Mouse (Mus musculus) layer of hippocampus, postnatal 10 days (tissue): ENCODE results near the gene Svs3b. TPM values are rescaled to one million over a fixed set of nuclear protein-coding genes. Genes with fewer than 3 reads are reported as not detected.
A peak's percentile ranks its signal among the peaks of the same experiment; 100 is the strongest.
"Not testable (repeated sequence)": the region's sequence is repeated elsewhere in the genome, so short reads cannot be mapped to it uniquely, and the experiment has no call there.

Experiments
- DNase-seq, 2 experiments: peaks; one replicate each; pipeline ENCODE4 v3.0.0; 2021; ENCODE audit warnings: low spot score in 2 of 2
- long read RNA-seq: library from polyadenylated mRNA; stranded (forward); transcript quantifications from one replicate; pipeline ENCODE4 v2.0.0, GENCODE M21; 2023
- total RNA-seq, 2 experiments: library from RNA; stranded (reverse); gene quantifications; 2 replicates each; pipeline ENCODE4 v1.2.3; 2021

Gene Svs3b
- not detected for total RNA-seq
- long read RNA-seq: 0 reads

DNA sequence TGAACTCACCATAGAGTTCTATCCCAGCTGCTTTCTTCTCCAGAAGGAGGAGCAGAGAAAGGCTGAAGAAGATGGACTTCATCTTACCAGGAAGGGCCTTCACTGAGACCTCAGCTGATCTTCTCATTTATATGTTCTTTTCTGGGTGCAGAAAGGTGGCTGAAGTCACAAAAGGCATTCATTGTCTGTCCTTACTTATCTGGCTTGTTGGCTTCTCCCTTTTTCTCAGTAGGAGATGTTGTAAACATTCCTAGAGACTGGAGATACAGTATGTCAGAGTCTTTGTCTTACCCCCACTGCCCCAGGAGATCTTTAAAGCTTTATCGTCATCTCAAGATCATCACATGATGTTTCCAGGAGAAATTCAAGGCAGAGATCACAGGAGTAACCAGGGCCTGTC, at the start of gene Svs3b:
Svs3b (minus strand) TSS at position 101 of the 400 bp plus-strand sequence.
- DNase-seq: not testable (repeated sequence)

DNA sequence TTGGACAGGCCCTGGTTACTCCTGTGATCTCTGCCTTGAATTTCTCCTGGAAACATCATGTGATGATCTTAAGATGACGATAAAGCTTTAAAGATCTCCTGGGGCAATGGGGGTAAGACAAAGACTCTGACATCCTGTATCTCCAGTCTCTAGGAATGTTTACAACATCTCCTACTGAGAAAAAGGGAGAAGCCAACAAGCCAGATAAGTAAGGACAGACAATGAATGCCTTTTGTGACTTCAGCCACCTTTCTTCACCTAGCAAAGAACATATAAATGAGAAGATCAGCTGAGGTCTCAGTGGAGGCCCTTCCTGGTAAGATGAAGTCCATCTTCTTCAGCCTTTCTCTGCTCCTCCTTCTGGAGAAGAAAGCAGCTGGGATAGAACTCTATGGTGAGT, 32.5 kb upstream of the Svs3b start, which contains the start of gene Svs3a:
Svs3a (plus strand) TSS at position 301 of the 400 bp plus-strand sequence.
- DNase-seq: not testable (repeated sequence)

DNA sequence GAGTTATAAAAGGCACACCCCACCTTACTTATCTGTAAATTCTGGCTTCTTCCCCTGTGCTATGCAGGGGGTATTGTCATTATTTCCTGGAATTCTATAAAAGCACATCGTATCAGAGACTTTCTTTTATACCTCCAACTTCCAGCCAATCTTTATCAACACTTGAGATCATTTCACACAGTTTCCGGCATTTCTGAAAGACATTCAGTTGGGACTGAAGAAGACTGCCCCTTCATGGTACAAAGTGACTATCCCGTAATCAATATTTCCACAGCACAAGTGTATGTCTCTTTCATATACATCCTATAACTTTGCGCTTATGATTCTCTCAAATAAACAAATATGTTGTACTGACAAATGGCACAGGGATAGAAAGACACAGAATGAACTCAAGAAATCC, 21.9 kb upstream of the Svs3b start, which contains the start of gene Svs4:
Svs4 (minus strand) TSS at position 101 of the 400 bp plus-strand sequence.
- no peak for DNase-seq

DNA sequence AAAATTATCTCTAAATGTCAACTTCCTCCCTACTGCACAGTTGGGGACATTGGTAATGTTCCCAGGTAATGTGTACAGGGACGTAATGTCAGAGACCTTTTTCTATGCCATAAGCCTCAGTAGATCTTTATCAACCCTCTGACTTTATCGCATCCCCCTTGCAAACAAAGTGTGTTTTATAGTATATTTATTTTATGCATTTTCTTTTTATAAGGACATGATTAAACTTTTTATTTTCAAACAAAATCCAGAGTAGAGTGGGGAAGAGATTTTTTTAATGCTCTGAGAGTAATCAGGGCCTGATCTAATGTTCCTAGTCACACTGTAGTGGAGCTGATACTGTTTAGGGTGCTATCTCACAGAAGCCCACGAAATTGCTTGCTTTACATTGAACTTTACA, 18.1 kb downstream of the Svs3b start, which contains the start of gene Svs2:
Svs2 (minus strand) TSS at position 101 of the 400 bp plus-strand sequence.
- no peak for DNase-seq

DNA sequence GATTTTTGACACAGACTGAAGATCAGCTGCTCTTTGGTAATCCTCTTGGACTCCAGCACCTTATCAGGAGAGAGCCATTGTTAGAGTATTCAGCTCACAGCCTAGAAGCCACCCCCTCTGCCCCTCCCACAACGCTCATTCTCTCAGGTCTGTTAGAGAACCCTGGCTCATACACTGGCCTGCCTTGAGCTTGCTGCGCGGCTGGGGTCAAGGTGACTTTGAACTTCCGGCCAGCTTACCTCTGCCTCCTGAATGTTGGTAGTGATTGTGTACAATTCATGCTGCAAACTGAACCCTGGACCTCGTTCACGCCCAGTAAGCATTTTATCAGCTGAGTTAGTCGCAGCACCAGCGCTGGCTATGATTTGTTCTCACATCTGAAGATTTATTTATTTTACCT, 23.8 kb downstream of the Svs3b start:
- DNase-seq: no peak

DNA sequence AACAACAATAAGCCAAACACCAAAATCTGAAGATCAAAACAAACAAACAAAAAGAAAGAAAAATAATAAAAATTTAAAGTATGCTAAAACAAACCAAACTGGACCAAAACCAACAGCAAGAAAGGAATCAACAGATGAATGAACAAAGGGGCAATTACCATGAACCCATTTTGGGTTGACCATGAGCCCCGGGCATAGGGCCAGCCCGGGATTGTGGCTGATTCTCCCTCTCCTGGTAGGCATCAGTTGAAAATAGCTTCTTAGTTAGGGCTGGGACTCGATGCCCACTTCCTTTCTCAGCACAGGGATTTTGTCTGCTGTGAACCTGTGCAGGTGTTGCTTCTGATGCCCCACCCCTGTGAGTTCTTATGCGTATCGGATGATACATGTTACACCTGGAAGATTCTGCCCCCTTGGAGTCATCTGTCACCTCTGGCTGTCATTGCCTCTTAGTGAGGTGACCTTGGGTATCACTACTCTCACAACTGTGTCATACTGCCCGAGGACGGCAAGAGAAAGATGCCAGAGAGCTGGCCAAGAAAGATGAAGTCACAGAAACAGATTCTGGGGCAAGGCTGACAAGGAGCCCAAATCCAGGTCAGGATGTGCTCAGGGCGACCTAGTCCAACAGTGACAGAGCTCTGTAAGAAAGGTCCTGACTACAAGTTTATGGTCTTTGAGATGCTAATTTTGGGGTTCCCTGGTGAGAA, 27.9 kb downstream of the Svs3b start:
- no peak for DNase-seq

DNA sequence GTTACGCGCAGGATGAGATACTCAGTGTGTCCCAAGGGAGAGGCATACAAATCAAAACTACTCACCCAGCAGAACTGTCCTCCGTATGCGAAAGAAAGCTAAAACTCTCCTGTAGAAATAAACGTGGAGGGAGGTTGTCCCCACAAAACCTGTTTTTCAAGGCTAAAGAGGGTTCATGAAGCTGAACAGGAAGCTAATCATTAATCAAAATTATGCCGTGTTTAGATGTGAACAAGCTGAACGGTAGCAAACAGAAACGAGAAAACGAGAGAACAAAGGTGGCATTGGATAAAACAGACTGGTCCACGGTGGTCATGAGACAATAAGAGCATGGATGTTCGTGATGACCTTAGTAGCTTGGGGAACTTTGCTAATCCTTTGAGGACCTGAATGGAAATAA, 34.9 kb downstream of the Svs3b start, which contains the start of gene Wfdc15b:
Wfdc15b (minus strand) TSS at position 139 of the 400 bp plus-strand sequence.
- DNase-seq: no peak

DNA sequence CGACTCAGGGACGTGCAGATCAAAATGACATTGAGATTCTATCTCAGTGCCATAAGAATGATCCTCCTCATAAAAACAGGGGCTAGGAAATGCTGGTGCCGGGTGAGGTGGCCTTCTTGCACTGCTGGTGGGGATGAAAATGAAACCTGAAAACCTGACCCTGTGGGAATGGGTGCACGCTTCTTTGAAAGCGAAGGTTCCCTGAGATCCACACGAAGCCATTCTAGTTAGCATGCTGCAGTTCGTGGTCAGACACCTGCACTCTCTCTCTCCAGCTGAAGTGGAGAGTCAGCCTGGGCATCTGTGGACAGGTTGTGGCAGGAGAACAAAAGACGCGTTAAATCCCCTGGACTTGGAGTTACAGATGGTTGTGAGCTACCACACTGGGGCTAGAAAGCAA, 37.1 kb downstream of the Svs3b start:
- no peak for DNase-seq

DNA sequence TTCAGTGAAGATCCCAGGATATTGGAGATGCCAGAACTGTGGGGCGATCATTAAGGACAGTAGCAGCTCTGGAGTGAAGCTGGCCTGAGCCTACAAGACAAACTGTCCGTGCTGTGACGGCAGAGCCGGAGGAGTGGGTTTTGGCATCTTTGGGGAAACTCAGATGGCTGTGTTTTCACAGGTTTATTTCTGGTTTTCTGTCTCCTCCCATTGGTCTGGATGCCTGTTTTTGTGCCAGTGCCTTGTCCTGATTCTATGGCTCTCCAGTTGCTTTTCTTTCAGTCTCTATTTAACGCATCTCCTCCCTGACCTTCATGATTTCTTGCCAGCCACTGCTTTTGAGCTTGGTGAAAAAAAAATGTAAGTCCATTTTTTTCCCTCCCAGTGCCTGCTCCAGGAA, 43.7 kb downstream of the Svs3b start:
- peak in 1 of 2 experiments; percentile 12 for DNase-seq

DNA sequence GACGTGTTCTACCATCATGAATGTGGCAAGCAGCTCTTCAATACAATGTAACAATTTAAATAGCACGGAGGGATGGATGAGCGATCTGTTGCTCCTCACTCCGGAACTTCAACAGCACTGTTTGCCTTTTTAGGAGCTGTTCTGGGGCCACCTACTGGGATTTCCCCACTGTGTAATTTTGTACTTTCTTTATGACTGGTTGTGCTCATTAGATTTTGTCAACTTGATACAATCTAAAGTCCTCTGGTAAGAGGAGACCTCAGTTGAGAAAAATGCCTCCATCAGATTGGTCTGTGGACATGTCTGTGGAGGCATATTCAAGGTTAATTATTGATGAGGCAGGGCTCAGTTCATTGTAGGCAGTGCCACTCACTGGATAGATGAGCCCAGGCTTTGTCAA, 45.5 kb downstream of the Svs3b start:
- DNase-seq: no peak

DNA sequence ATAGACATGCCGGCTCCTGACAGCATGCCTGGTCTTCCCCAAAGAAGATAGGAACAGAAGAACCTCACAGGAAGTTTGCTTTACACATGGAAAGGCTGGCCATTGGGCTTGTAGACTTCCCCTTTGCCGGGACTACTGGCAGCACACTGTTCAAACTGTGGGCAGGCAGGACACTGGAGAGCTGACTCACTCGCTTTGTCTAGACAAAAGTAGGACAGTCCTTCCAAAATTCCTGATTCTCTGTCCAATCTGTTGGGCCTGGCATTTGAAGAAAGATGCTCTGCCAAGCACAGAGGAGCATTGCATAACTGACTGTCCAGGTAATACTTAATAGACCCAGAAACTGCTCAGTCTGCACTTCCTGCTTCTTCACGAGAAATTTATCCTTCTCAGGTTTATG, 49.8 kb downstream of the Svs3b start:
- DNase-seq: no peak

DNA sequence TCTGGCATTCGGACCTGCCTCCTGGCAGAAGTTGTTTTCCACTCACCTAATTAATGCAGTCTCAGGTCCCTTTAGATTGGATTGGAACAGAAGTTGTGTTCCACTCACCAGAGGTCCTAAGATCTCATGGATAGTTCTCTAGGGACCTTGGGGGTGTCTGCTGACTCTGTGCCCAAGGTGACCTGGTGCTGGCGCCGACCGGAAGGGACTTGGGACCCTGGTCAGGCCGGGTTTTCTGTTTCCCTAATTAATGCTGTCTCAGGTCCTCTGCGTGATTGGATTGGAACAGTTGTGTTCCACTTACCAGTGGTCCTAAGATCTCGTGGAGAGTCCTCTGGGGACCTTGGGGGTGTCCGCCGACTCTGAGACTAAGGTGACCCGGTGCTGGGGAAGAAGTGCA, 50.4 kb downstream of the Svs3b start:
- not testable (repeated sequence) for DNase-seq

Other genes with a start within 250 kb of the Svs3b start
- gene Pabpc1l, start 231.2 kb downstream of the Svs3b start, total RNA-seq: 1 to 10 TPM; 1.7 TPM
- 10 to 100 TPM; 36.7 to 41.4 TPM for gene Stk4, start 186.3 kb downstream of the Svs3b start, total RNA-seq
- 10 to 100 TPM; 41.8 to 43.6 TPM for gene Tomm34, start 185.5 kb downstream of the Svs3b start, total RNA-seq
- 1 to 10 TPM; 6.5 to 7.7 TPM for gene Kcns1, start 85.5 kb downstream of the Svs3b start, total RNA-seq
- gene Wfdc5, start 73.9 kb downstream of the Svs3b start, total RNA-seq: not detected
- gene Wfdc12, start 66.0 kb downstream of the Svs3b start, total RNA-seq: not detected
- gene Wfdc15a, start 56.5 kb downstream of the Svs3b start, total RNA-seq: not detected
- gene Wfdc15b, start 35.0 kb downstream of the Svs3b start, total RNA-seq: not detected
- gene Svs2, start 18.2 kb downstream of the Svs3b start, total RNA-seq: not detected
- gene Svs4, start 21.8 kb upstream of the Svs3b start, total RNA-seq: not detected
- not detected for gene Svs3a, start 32.6 kb upstream of the Svs3b start, total RNA-seq
- not detected for gene Svs6, start 60.1 kb upstream of the Svs3b start, total RNA-seq
- gene Svs5, start 76.1 kb upstream of the Svs3b start, total RNA-seq: not detected
- 1 to 10 TPM; 1.0 to 1.4 TPM for gene Slpi, start 132.5 kb upstream of the Svs3b start, total RNA-seq
- gene Rbpjl, start 146.5 kb upstream of the Svs3b start, total RNA-seq: under 1 TPM; 0.38 to 0.48 TPM
- gene Matn4, start 148.5 kb upstream of the Svs3b start, total RNA-seq: 10 to 100 TPM; 20.4 to 25.9 TPM
- gene Sdc4, start 187.2 kb upstream of the Svs3b start, total RNA-seq: 10 to 100 TPM; 74.2 to 83.4 TPM
- 10 to 100 TPM; 43.9 to 45.8 TPM for gene Sys1, start 200.3 kb upstream of the Svs3b start, total RNA-seq
- 10 to 100 TPM in 1 of 2 experiments, 1 to 10 TPM in 1; 4.1 to 17.9 TPM for gene Gm20458, start 204.3 kb upstream of the Svs3b start, total RNA-seq
- not detected for gene Trp53tg5, start 217.1 kb upstream of the Svs3b start, total RNA-seq
- gene Dbndd2, start 229.5 kb upstream of the Svs3b start, total RNA-seq: 10 to 100 TPM; 58.9 to 61.0 TPM
- gene Pigt, start 240.9 kb upstream of the Svs3b start, total RNA-seq: 100 to 1,000 TPM; 106 to 109 TPM